Mouse (Mus musculus) neural tube, postnatal 0 days (tissue): ENCODE results near the gene Samsn1. TPM values are rescaled to one million over a fixed set of nuclear protein-coding genes. Genes with fewer than 3 reads are reported as not detected.

ENCODE experiments used
- polyA plus RNA-seq: library from polyadenylated mRNA; unstranded; fragments of >200 nt; fragmentation: Nextera tagmentation; extraction: Ambion mirVana; gene quantifications from 2 replicates; pipeline ENCODE4 v1.2.1, GENCODE M21; 2015

Gene Samsn1
- polyA plus RNA-seq, result 1.5 and 1.6 TPM in 2 replicates

DNA sequence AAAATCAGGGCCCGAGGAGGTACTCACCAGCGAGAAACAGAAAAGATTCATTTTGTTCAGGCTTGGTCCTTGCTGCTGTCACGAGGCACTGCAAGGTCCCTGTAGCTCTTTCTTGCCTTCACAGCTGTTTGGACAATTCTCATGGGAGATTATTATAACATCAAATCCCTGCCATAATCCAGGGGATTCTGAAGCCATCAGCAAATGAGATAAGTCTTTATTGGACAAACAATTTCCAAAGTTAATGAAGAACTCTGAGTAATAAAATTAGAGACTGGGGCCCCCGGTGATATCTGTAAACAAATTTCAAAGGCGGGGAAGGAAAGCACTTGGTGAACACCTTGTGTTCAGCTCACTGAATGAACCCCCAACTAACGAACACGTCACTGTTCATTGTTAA is at the start of gene Samsn1:
Samsn1 (minus strand) TSS at position 101 of the 400 bp plus-strand sequence.

